Comparison of ENCODE assay signal across 22 mouse cellular contexts in the genomic region with DNA sequence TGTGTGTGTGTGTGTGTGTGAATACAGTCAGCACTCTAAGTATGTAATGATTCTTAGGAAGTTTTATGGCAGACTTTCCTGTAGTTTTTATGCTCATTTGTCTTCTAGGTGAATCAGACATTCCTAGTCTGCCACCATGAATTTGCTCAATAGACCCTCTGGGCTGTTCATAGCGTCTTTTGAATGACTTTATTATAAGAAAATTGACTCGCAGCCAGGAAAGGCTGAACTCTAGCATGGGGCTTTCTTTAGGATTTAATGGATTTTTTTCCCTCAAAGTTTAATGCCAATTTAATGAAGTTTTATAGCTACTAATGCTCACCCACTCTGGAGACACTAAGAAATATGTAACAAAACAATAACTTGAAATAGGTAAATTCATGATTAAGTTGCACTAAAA.
"Had no signal": no experiment of that assay in that cellular context is flagged by ENCODE, and none has a peak within 500 bp of the region (broad histone marks: within the 10 kb centered on the region; RNA-seq: fewer than 3 reads in every experiment).

No protein-coding gene starts in this region.

- DNase-seq: kidney, adult 11 months; kidney, adult 8-10 months; kidney, postnatal 10 days; kidney, postnatal 36 days; layer of hippocampus, postnatal 36 days; liver, embryonic 13.5 days; lung, adult 2 months; lung, postnatal 36 days; retina, postnatal 1 day; right cerebral cortex, postnatal 25 days; spleen, adult 18-20 months; thymus, postnatal 36 days had no signal

- H3K27ac ChIP-seq: kidney, embryonic 15.5 days; left cerebral cortex, adult 2 months; limb, embryonic 12.5 days; liver, embryonic 13.5 days; midbrain, embryonic 10.5 days; midbrain, embryonic 13.5 days; neural tube, embryonic 12.5 days; neural tube, embryonic 15.5 days; stomach, embryonic 15.5 days had no signal

- H3K4me1 ChIP-seq: kidney, embryonic 15.5 days; limb, embryonic 12.5 days; liver, embryonic 13.5 days; megakaryocyte, embryonic 14.5 days; midbrain, embryonic 10.5 days; midbrain, embryonic 13.5 days; neural tube, embryonic 12.5 days; neural tube, embryonic 15.5 days; stomach, embryonic 15.5 days had no signal

- H3K36me3 ChIP-seq: kidney, embryonic 15.5 days; limb, embryonic 12.5 days; liver, embryonic 13.5 days; midbrain, embryonic 10.5 days; midbrain, embryonic 13.5 days; neural tube, embryonic 12.5 days; neural tube, embryonic 15.5 days; stomach, embryonic 15.5 days had no signal

- ATAC-seq: lung, postnatal 0 days; midbrain, embryonic 13.5 days had no signal

- H3K4me2 ChIP-seq: kidney, embryonic 15.5 days; limb, embryonic 12.5 days; liver, embryonic 13.5 days; midbrain, embryonic 13.5 days; neural tube, embryonic 12.5 days; neural tube, embryonic 15.5 days; stomach, embryonic 15.5 days had no signal

- H3K4me3 ChIP-seq: kidney, embryonic 15.5 days; left cerebral cortex, adult 2 months; limb, embryonic 12.5 days; liver, embryonic 13.5 days; megakaryocyte, embryonic 14.5 days; midbrain, embryonic 10.5 days; midbrain, embryonic 13.5 days; neural tube, embryonic 12.5 days; neural tube, embryonic 15.5 days; stomach, embryonic 15.5 days had no signal

- H3K27me3 ChIP-seq: kidney, embryonic 15.5 days; limb, embryonic 12.5 days; liver, embryonic 13.5 days; megakaryocyte, embryonic 14.5 days; midbrain, embryonic 13.5 days; neural tube, embryonic 12.5 days; neural tube, embryonic 15.5 days; stomach, embryonic 15.5 days had no signal

- H3K9me3 ChIP-seq: kidney, embryonic 15.5 days; limb, embryonic 12.5 days; liver, embryonic 13.5 days; megakaryocyte, embryonic 14.5 days; midbrain, embryonic 10.5 days; midbrain, embryonic 13.5 days; neural tube, embryonic 12.5 days; neural tube, embryonic 15.5 days; stomach, embryonic 15.5 days had no signal

- H3K9ac ChIP-seq: kidney, embryonic 15.5 days; limb, embryonic 12.5 days; liver, embryonic 13.5 days; midbrain, embryonic 13.5 days; neural tube, embryonic 12.5 days; neural tube, embryonic 15.5 days; stomach, embryonic 15.5 days had no signal
